Mouse (Mus musculus) MEL (cell line): Measurements from ENCODE around the gene Angptl8. TPM values are rescaled to one million over a fixed set of nuclear protein-coding genes. Genes with fewer than 3 reads are reported as not detected.

Experiments used
- DNase-seq: peaks from one replicate; pipeline ENCODE4 v3.0.0; 2011; ENCODE audit warnings: low read depth, low spot score
- H3K27ac ChIP-seq: 2 replicates; pipeline ENCODE4 v1.5.1; 2012; ENCODE audit warnings: low read depth, mild to moderate bottlenecking, control low read depth, low read length, moderate library complexity; ENCODE audit not compliant: control insufficient read depth
- H3K27me3 ChIP-seq, 2 experiments: fragments of 150-350 bp in 1 of 2; sonication (generic) in 1 of 2; 2 replicates each; pipeline ENCODE4 v1.6.1; 2012; ENCODE audit warnings: low read length in 2 of 2, mild to moderate bottlenecking in 2 of 2, improper control_type of control experiment in 1 of 2, moderate library complexity in 1 of 2; ENCODE audit not compliant: insufficient read depth in 2 of 2, control insufficient read depth in 1 of 2
- H3K36me3 ChIP-seq, 2 experiments: 2 replicates each; pipeline ENCODE4 v1.6.1; 2012 to 2014; ENCODE audit warnings: low read length in 2 of 2, improper control_type of control experiment in 1 of 2, inconsistent platforms in 1 of 2, mild to moderate bottlenecking in 1 of 2; ENCODE audit not compliant: insufficient read depth in 2 of 2, control insufficient read depth in 1 of 2
- H3K4me1 ChIP-seq, 2 experiments: fragments of 150-350 bp in 1 of 2; sonication (generic) in 1 of 2; 2 replicates each; pipeline ENCODE4 v1.6.1; 2012; ENCODE audit warnings: low read length in 2 of 2, improper control_type of control experiment in 1 of 2, mild to moderate bottlenecking in 1 of 2; ENCODE audit not compliant: insufficient read depth in 2 of 2, control insufficient read depth in 1 of 2
- H3K4me3 ChIP-seq, 2 experiments: fragments of 150-350 bp in 1 of 2; sonication (generic) in 1 of 2; 2 replicates each; pipeline ENCODE4 v1.5.1; 2012; ENCODE audit warnings: low read depth in 2 of 2, low read length in 2 of 2, mild to moderate bottlenecking in 2 of 2, moderate library complexity in 2 of 2, control low read depth in 1 of 2, improper control_type of control experiment in 1 of 2; ENCODE audit not compliant: control insufficient read depth in 1 of 2, insufficient read depth in 1 of 2
- H3K79me2 ChIP-seq: 2 replicates; pipeline ENCODE4 v1.6.1; 2012; ENCODE audit warnings: mild to moderate bottlenecking, low read length, moderate library complexity; ENCODE audit not compliant: control insufficient read depth, poor library complexity, insufficient read depth
- H3K9ac ChIP-seq: 2 replicates; pipeline ENCODE4 v1.6.1; 2012; ENCODE audit warnings: low read depth, mild to moderate bottlenecking, control low read depth, low read length, moderate library complexity; ENCODE audit not compliant: control insufficient read depth, poor library complexity, severe bottlenecking
- H3K9me3 ChIP-seq: fragments of 150-350 bp; sonication (generic); replicated peaks from 2 replicates; pipeline ENCODE4 v1.6.1; 2012; ENCODE audit warnings: mild to moderate bottlenecking, low read length, improper control_type of control experiment, moderate library complexity; ENCODE audit not compliant: insufficient read depth
- BHLHE40 ChIP-seq: IDR thresholded peaks from 2 replicates; pipeline ENCODE4 v1.6.1; 2012; ENCODE audit warnings: low read depth, mild to moderate bottlenecking, inconsistent platforms, low read length, improper control_type of control experiment, borderline replicate concordance
- CHD1 ChIP-seq: IDR thresholded peaks from 2 replicates; pipeline ENCODE4 v1.6.1; 2012; ENCODE audit warnings: low read depth, mild to moderate bottlenecking, inconsistent platforms, low read length, improper control_type of control experiment
- CTCF ChIP-seq, 3 experiments: IDR thresholded peaks in 2 of 3; conservative IDR thresholded peaks in 1 of 3; 2 replicates each; pipeline ENCODE4 v1.5.1; 2011 to 2012; ENCODE audit warnings: low read length in 3 of 3, low read depth in 2 of 3, mild to moderate bottlenecking in 2 of 3, improper control_type of control experiment in 1 of 3, inconsistent platforms in 1 of 3, mixed read lengths in 1 of 3, moderate library complexity in 1 of 3; ENCODE audit not compliant: control insufficient read depth in 1 of 3, insufficient read depth in 1 of 3, poor library complexity in 1 of 3, severe bottlenecking in 1 of 3
- E2F4 ChIP-seq: IDR thresholded peaks from 2 replicates; pipeline ENCODE4 v1.6.1; 2011; ENCODE audit warnings: low read depth, low read length, improper control_type of control experiment, borderline replicate concordance
- ELF1 ChIP-seq: IDR thresholded peaks from 2 replicates; pipeline ENCODE4 v1.6.1; 2014; ENCODE audit warnings: low read depth, mild to moderate bottlenecking, inconsistent platforms, low read length, improper control_type of control experiment, moderate library complexity
- ETS1 ChIP-seq: IDR thresholded peaks from 2 replicates; pipeline ENCODE4 v1.6.1; 2012; ENCODE audit warnings: low read depth, mild to moderate bottlenecking, inconsistent platforms, low read length, improper control_type of control experiment, moderate library complexity
- GABPA ChIP-seq: IDR thresholded peaks from 2 replicates; pipeline ENCODE4 v1.6.1; 2012; ENCODE audit warnings: low read depth, mild to moderate bottlenecking, inconsistent platforms, low read length, improper control_type of control experiment, moderate library complexity
- KAT2A ChIP-seq: conservative IDR thresholded peaks from 2 replicates; pipeline ENCODE4 v1.6.1; 2012; ENCODE audit warnings: low read depth, low read length, improper control_type of control experiment, inconsistent platforms
- MAFK ChIP-seq: IDR thresholded peaks from 2 replicates; pipeline ENCODE4 v1.6.1; 2011; ENCODE audit warnings: low read depth, mild to moderate bottlenecking, low read length, improper control_type of control experiment, borderline replicate concordance
- MEF2A ChIP-seq: IDR thresholded peaks from 2 replicates; pipeline ENCODE4 v1.6.1; 2014; ENCODE audit warnings: low read depth, mild to moderate bottlenecking, inconsistent platforms, low read length, improper control_type of control experiment; ENCODE audit not compliant: poor library complexity, insufficient replicate concordance, severe bottlenecking; ENCODE audit errors: extremely low read depth
- MXI1 ChIP-seq: IDR thresholded peaks from 2 replicates; pipeline ENCODE4 v1.6.1; 2011; ENCODE audit warnings: mild to moderate bottlenecking, low read depth, low read length, improper control_type of control experiment
- MYB ChIP-seq: IDR thresholded peaks from 2 replicates; pipeline ENCODE4 v1.6.1; 2011; ENCODE audit warnings: mild to moderate bottlenecking, low read depth, low read length, improper control_type of control experiment
- MYC ChIP-seq: IDR thresholded peaks from 2 replicates; pipeline ENCODE4 v1.6.1; 2011; ENCODE audit warnings: low read depth, mild to moderate bottlenecking, low read length, improper control_type of control experiment, moderate library complexity
- NELFE ChIP-seq: IDR thresholded peaks from 2 replicates; pipeline ENCODE4 v1.6.1; 2011; ENCODE audit warnings: low read depth, low read length, improper control_type of control experiment
- POLR2A ChIP-seq, 2 experiments: IDR thresholded peaks; 2 replicates each; pipeline ENCODE4 v1.6.1; 2011 to 2012; ENCODE audit warnings: low read length in 2 of 2, mild to moderate bottlenecking in 2 of 2, control low read depth in 1 of 2, improper control_type of control experiment in 1 of 2, low read depth in 1 of 2, moderate library complexity in 1 of 2; ENCODE audit not compliant: control insufficient read depth in 1 of 2, insufficient read depth in 1 of 2, poor library complexity in 1 of 2
- POLR2AphosphoS5 ChIP-seq: IDR thresholded peaks from 2 replicates; pipeline ENCODE4 v1.6.1; 2012; ENCODE audit warnings: low read depth, borderline replicate concordance, mild to moderate bottlenecking, inconsistent platforms, low read length, moderate library complexity, mixed read lengths
- RAD21 ChIP-seq: IDR thresholded peaks from 2 replicates; pipeline ENCODE4 v1.6.1; 2011; ENCODE audit warnings: mild to moderate bottlenecking, low read depth, low read length, improper control_type of control experiment
- SIN3A ChIP-seq: IDR thresholded peaks from 2 replicates; pipeline ENCODE4 v1.6.1; 2012; ENCODE audit warnings: low read length, improper control_type of control experiment, inconsistent platforms
- SMC3 ChIP-seq: IDR thresholded peaks from 2 replicates; pipeline ENCODE4 v1.6.1; 2011; ENCODE audit warnings: low read depth, low read length, improper control_type of control experiment
- USF2 ChIP-seq, 2 experiments: IDR thresholded peaks; 2 replicates each; pipeline ENCODE4 v1.6.1; 2011 to 2012; ENCODE audit warnings: improper control_type of control experiment in 2 of 2, low read length in 2 of 2, borderline replicate concordance in 1 of 2, inconsistent platforms in 1 of 2, low read depth in 1 of 2, mild to moderate bottlenecking in 1 of 2; ENCODE audit not compliant: insufficient read depth in 1 of 2
- ZC3H11A ChIP-seq: IDR thresholded peaks from 2 replicates; pipeline ENCODE4 v1.6.1; 2012; ENCODE audit warnings: low read depth, mild to moderate bottlenecking, inconsistent platforms, low read length, improper control_type of control experiment
- ZKSCAN1 ChIP-seq: IDR thresholded peaks from 2 replicates; pipeline ENCODE4 v1.6.1; 2012; ENCODE audit warnings: low read depth, mild to moderate bottlenecking, inconsistent platforms, low read length, improper control_type of control experiment, moderate library complexity
- polyA plus RNA-seq, 2 experiments: library from polyadenylated mRNA; stranded (reverse) in 1 of 2; unstranded in 1 of 2; fragments of >175 nt in 1 of 2; fragments of >200 nt in 1 of 2; gene quantifications; 2 replicates each; pipeline versions ENCODE4 v1.2.1 to v1.2.4; 2012; ENCODE audit warnings: low replicate concordance in 2 of 2, low read depth in 1 of 2; ENCODE audit not compliant: insufficient read length in 2 of 2, insufficient read depth in 1 of 2, missing spikeins in 1 of 2
- total RNA-seq: library from RNA; depleted of rRNA; stranded (reverse); fragments of 300-350 nt; gene quantifications from 2 replicates; pipeline ENCODE4 v1.2.3, GENCODE M21; 2012; rRNA removed

Angptl8 gene
- total and polyA plus RNA-seq, 3 experiments: 0.25 TPM; not detected in 2

DNA sequence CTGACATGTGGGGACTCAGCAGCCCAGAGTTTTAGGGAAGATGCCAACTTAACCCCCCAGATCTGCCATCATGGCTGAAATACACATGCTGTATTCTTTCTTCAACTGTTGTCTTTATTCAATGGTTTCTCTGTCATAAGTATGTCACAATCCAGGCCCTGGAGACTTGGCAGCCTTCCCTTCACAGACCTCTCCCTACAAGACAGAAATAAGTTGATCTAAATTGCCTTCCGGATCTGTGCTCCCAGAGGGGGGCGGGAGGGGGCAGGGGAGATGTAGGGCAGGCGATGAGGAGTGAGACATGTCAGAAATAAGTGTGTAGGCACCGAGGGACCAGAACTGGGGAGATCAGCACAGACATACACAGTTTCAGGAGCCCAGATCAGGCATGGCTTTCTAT lies 36.9 kb downstream of the Angptl8 start:
- H3K79me2 ChIP-seq: no peaks in the 10 kb centered on the region
- no peaks in the 10 kb centered on the region for H3K9me3 ChIP-seq
- H3K36me3 ChIP-seq: no peaks in the 10 kb centered on the region
- H3K4me3 ChIP-seq: no peak overlapping the region
- no peak overlapping the region for H3K27ac ChIP-seq
- H3K4me1 ChIP-seq: no peaks in the 10 kb centered on the region
- peaks cover 4 to 12% of the 10 kb centered on the region in 2 experiments for H3K27me3 ChIP-seq
- DNase-seq: no peak
- TF ChIP-seq ETS1 (no peak), SIN3A (no peak), GABPA (no peak), ZKSCAN1 (no peak), USF2 (IDR thresholded peaks at IDR 0.05; ENCODE audit: borderline replicate concordance in 1 of 2, insufficient read depth in 1 of 2, low read depth in 1 of 2, low read length in 2 of 2) (no peak)
- TF ChIP-seq, all 39 proteins: peak for 0
- H3K9ac ChIP-seq: no peak overlapping the region

DNA sequence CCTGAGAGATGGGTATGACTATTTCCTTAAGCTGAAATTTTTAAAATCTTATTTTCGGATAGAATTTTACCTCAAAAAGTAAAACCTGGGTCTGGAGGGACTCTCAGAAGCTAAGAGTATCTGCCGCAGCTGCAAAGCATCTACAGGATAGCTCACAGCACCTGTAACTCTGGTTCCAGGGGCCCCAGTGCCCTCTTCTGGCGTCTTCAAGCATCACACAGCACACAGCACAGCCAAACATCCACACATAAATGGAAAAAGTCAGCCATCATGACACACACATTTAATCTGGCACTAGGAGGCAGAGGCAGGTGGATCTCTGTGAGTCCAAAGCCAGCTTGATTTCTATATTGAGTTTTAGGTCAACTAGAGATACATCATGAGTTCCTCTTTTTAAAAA lies 41.3 kb downstream of the Angptl8 start:
- Histone ChIP-seq H3K9me3 (no peaks in the 10 kb centered on the region), H3K27ac (no peak overlapping the region), H3K27me3 (peaks cover 2 to 10% of the 10 kb centered on the region in 2 experiments), H3K79me2 (no peaks in the 10 kb centered on the region), H3K4me3 (no peak overlapping the region), H3K4me1 (no peaks in the 10 kb centered on the region), H3K9ac (no peak overlapping the region), H3K36me3 (no peaks in the 10 kb centered on the region)
- TF ChIP-seq RAD21 (peak; percentile 33), MXI1 (no peak), MEF2A (no peak), ZKSCAN1 (no peak), BHLHE40 (no peak), POLR2AphosphoS5 (no peak), POLR2A (IDR thresholded peaks at IDR 0.05; ENCODE audit: control insufficient read depth in 1 of 2, insufficient read depth in 1 of 2, low read depth in 1 of 2, low read length in 2 of 2, poor library complexity in 1 of 2) (no peak), ELF1 (no peak), MYB (no peak), ZC3H11A (no peak), CHD1 (no peak), SMC3 (peak; percentile 25), GABPA (no peak), MAFK (no peak), MYC (no peak), NELFE (no peak), CTCF (IDR thresholded peaks at IDR 0.05 in 2 of 3, conservative IDR thresholded peaks at IDR 0.05 in 1 of 3; ENCODE audit: control insufficient read depth in 1 of 3, insufficient read depth in 1 of 3, low read depth in 2 of 3, low read length in 3 of 3, poor library complexity in 1 of 3, severe bottlenecking in 1 of 3) (peak in 2 of 3 experiments; percentile 47 to 48; a peak in 5 of 6 replicates), KAT2A (no peak), E2F4 (no peak), SIN3A (no peak), ETS1 (no peak)
- DNase-seq: no peak

Other genes starting within 250 kb of the Angptl8 start
- gene Timm29, start 242.8 kb upstream of the Angptl8 start, total RNA-seq: 74.1 and 87.9 TPM in 2 replicates
- 100 to 1,000 TPM in 1 of 2 experiments, 10 to 100 TPM in 1; 45.8 to 163 TPM for gene Timm29, start 242.8 kb upstream of the Angptl8 start, polyA plus RNA-seq
- gene Yipf2, start 242.7 kb upstream of the Angptl8 start, total RNA-seq: 22.8 and 24.0 TPM in 2 replicates
- 10 to 100 TPM in 1 of 2 experiments, not detected in 1; 84.9 TPM for gene Yipf2, start 242.7 kb upstream of the Angptl8 start, polyA plus RNA-seq
- 249 and 263 TPM in 2 replicates for gene Smarca4, start 219.3 kb upstream of the Angptl8 start, total RNA-seq
- gene Smarca4, start 219.3 kb upstream of the Angptl8 start, polyA plus RNA-seq: 100 to 1,000 TPM in 1 of 2 experiments, 10 to 100 TPM in 1; 71.4 to 381 TPM
- 58.1 and 69.1 TPM in 2 replicates for gene Ldlr, start 112.0 kb upstream of the Angptl8 start, total RNA-seq
- 10 to 100 TPM in 1 of 2 experiments, not detected in 1; 90.6 TPM for gene Ldlr, start 112.0 kb upstream of the Angptl8 start, polyA plus RNA-seq
- 304 and 305 TPM in 2 replicates for gene Spc24, start 75.2 kb upstream of the Angptl8 start, total RNA-seq
- 100 to 1,000 TPM in 1 of 2 experiments, not detected in 1; 377 TPM for gene Spc24, start 75.2 kb upstream of the Angptl8 start, polyA plus RNA-seq
- gene Kank2, start 36.8 kb upstream of the Angptl8 start, total RNA-seq: 5.9 and 7.6 TPM in 2 replicates
- gene Kank2, start 36.8 kb upstream of the Angptl8 start, polyA plus RNA-seq: 10 to 100 TPM in 1 of 2 experiments, not detected in 1; 16.3 TPM
- 3.3 and 5.0 TPM in 2 replicates for gene Dock6, start 17.1 kb downstream of the Angptl8 start, total RNA-seq
- gene Dock6, start 17.1 kb downstream of the Angptl8 start, polyA plus RNA-seq: 10 to 100 TPM in 1 of 2 experiments, not detected in 1; 21.3 TPM
- 19.0 and 22.9 TPM in 2 replicates for gene Rab3d, start 82.7 kb downstream of the Angptl8 start, total RNA-seq
- 10 to 100 TPM in 1 of 2 experiments, not detected in 1; 44.2 TPM for gene Rab3d, start 82.7 kb downstream of the Angptl8 start, polyA plus RNA-seq
- 1.0 and 1.4 TPM in 2 replicates for gene Ccdc159, start 92.0 kb downstream of the Angptl8 start, total RNA-seq
- 1 to 10 TPM in 1 of 2 experiments, not detected in 1; 6.4 TPM for gene Ccdc159, start 92.0 kb downstream of the Angptl8 start, polyA plus RNA-seq
- gene Tmem205, start 92.0 kb downstream of the Angptl8 start, total RNA-seq: 118 and 128 TPM in 2 replicates
- gene Tmem205, start 92.0 kb downstream of the Angptl8 start, polyA plus RNA-seq: 100 to 1,000 TPM in 1 of 2 experiments, not detected in 1; 114 TPM
- 1.3 and 1.4 TPM in 2 replicates for gene Plppr2, start 101.5 kb downstream of the Angptl8 start, total RNA-seq
- 10 to 100 TPM in 1 of 2 experiments, not detected in 1; 13.9 TPM for gene Plppr2, start 101.5 kb downstream of the Angptl8 start, polyA plus RNA-seq
- gene Swsap1, start 120.2 kb downstream of the Angptl8 start, total RNA-seq: 12.7 and 17.2 TPM in 2 replicates
- 10 to 100 TPM in 1 of 2 experiments, not detected in 1; 19.3 TPM for gene Swsap1, start 120.2 kb downstream of the Angptl8 start, polyA plus RNA-seq
- gene Epor, start 128.0 kb downstream of the Angptl8 start, total RNA-seq: 139 and 192 TPM in 2 replicates
- gene Epor, start 128.0 kb downstream of the Angptl8 start, polyA plus RNA-seq: 100 to 1,000 TPM in 1 of 2 experiments, not detected in 1; 440 TPM
- gene Rgl3, start 153.9 kb downstream of the Angptl8 start, total RNA-seq: not detected in 2 replicates
- not detected for gene Rgl3, start 153.9 kb downstream of the Angptl8 start, polyA plus RNA-seq
- gene Ccdc151, start 167.1 kb downstream of the Angptl8 start, total RNA-seq: 0.19 TPM in 1 of 2 replicates, not detected in the other
- under 1 TPM in 1 of 2 experiments, not detected in 1; 0.99 TPM for gene Ccdc151, start 167.1 kb downstream of the Angptl8 start, polyA plus RNA-seq
- gene Prkcsh, start 167.3 kb downstream of the Angptl8 start, total RNA-seq: 330 and 356 TPM in 2 replicates
- 100 to 1,000 TPM; 183 to 577 TPM for gene Prkcsh, start 167.3 kb downstream of the Angptl8 start, polyA plus RNA-seq
- gene Elavl3, start 216.5 kb downstream of the Angptl8 start, total RNA-seq: 0.15 and 0.20 TPM in 2 replicates
- gene Elavl3, start 216.5 kb downstream of the Angptl8 start, polyA plus RNA-seq: 1 to 10 TPM in 1 of 2 experiments, not detected in 1; 1.1 TPM
- not detected in 2 replicates for gene Gm49318, start 235.7 kb downstream of the Angptl8 start, total RNA-seq
- gene Gm49318, start 235.7 kb downstream of the Angptl8 start, polyA plus RNA-seq: not detected
- gene Zfp653, start 235.9 kb downstream of the Angptl8 start, total RNA-seq: 16.7 and 19.2 TPM in 2 replicates
- gene Zfp653, start 235.9 kb downstream of the Angptl8 start, polyA plus RNA-seq: 10 to 100 TPM in 1 of 2 experiments, not detected in 1; 40.4 TPM
- gene Ecsit, start 249.9 kb downstream of the Angptl8 start, total RNA-seq: 167 and 183 TPM in 2 replicates
- 100 to 1,000 TPM in 1 of 2 experiments, 10 to 100 TPM in 1; 87.6 to 211 TPM for gene Ecsit, start 249.9 kb downstream of the Angptl8 start, polyA plus RNA-seq